Mouse (Mus musculus) retina, postnatal 7 days (tissue): Measurements from ENCODE around the gene Phf20.
A peak's percentile ranks its signal among the peaks of the same experiment; 100 is the strongest.

Source experiments
- DNase-seq: peaks from one replicate; pipeline ENCODE4 v3.0.0-alpha.2; 2012; ENCODE audit warnings: low read depth, low spot score

Gene Phf20

GRCm38 (mm10) chr2:156263204-156263893 lies 67.1 kb downstream of the Phf20 start:
- no peak for DNase-seq

- no peak for DNase-seq
These were observed 71.4 kb downstream of the Phf20 start for GRCm38 (mm10) chr2:156267636-156268035.

GRCm38 (mm10) chr2:156272553-156272952 lies 76.3 kb downstream of the Phf20 start:
- DNase-seq: no peak

GRCm38 (mm10) chr2:156278226-156279017 lies 82.2 kb downstream of the Phf20 start:
- DNase-seq: peak; percentile 79

GRCm38 (mm10) chr2:156281227-156281626 lies 85.0 kb downstream of the Phf20 start:
- no peak for DNase-seq

- peak; percentile 64 for DNase-seq
These were observed 88.9 kb downstream of the Phf20 start for GRCm38 (mm10) chr2:156285161-156285560.

GRCm38 (mm10) chr2:156286733-156287132 lies 90.5 kb downstream of the Phf20 start:
- DNase-seq: no peak

- DNase-seq: no peak
These were observed 92.0 kb downstream of the Phf20 start for GRCm38 (mm10) chr2:156288222-156288621.

GRCm38 (mm10) chr2:156289552-156290160 lies 93.4 kb downstream of the Phf20 start:
- DNase-seq: no peak

- DNase-seq: no peak
These were observed 95.7 kb downstream of the Phf20 start for GRCm38 (mm10) chr2:156291998-156292397.

GRCm38 (mm10) chr2:156295601-156296063 lies 99.4 kb downstream of the Phf20 start:
- DNase-seq: no peak

GRCm38 (mm10) chr2:156296190-156296589 lies 99.9 kb downstream of the Phf20 start:
- no peak for DNase-seq

GRCm38 (mm10) chr2:156297653-156298052 lies 101.4 kb downstream of the Phf20 start:
- no peak for DNase-seq

- no peak for DNase-seq
These were observed 102.2 kb downstream of the Phf20 start for GRCm38 (mm10) chr2:156298458-156298857.

- DNase-seq: no peak
These were observed 105.8 kb downstream of the Phf20 start for GRCm38 (mm10) chr2:156302063-156302462.

GRCm38 (mm10) chr2:156304351-156304750 lies 108.1 kb downstream of the Phf20 start:
- no peak for DNase-seq

- DNase-seq: no peak
These were observed 109.6 kb downstream of the Phf20 start for GRCm38 (mm10) chr2:156305818-156306217.

- peak; percentile 6 for DNase-seq
These were observed 111.0 kb downstream of the Phf20 start for GRCm38 (mm10) chr2:156307261-156307660.

- no peak for DNase-seq
These were observed 113.7 kb downstream of the Phf20 start for GRCm38 (mm10) chr2:156309948-156310347.

GRCm38 (mm10) chr2:156310455-156310854 lies 114.2 kb downstream of the Phf20 start:
- DNase-seq: no peak

- DNase-seq: no peak
These were observed 114.7 kb downstream of the Phf20 start for GRCm38 (mm10) chr2:156310945-156311344.

GRCm38 (mm10) chr2:156311441-156311840 lies 115.2 kb downstream of the Phf20 start:
- peak; percentile 16 for DNase-seq
